Mouse (Mus musculus): ENCODE results near the gene Rec114.

DNA sequence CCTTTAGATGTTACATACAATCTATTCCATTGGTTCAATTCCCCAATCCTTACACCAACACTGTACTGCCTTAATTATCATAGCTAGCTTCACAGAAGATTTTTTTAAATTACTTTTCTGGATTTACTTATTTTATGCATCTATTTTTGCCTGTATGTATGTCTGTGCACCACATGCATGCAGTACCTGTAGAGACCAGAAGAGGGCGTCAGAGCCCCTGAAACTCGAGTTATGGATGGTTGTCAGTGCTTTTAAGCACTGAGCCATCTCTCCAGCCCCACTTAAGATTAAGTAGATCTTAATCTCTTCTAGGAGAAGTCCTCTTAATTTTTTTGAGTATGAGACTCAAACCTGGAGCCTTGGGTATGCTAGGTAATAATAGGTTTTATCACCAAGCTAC is 31.6 kb upstream of the Rec114 start:
- TF ChIP-seq POLR2A (IDR thresholded peaks at IDR 0.05; ENCODE audit: control insufficient read depth, low read depth, low read length) (no peak), CTCF (IDR thresholded peaks at IDR 0.05; ENCODE audit: control insufficient read depth, insufficient read depth, insufficient replicate concordance, low read depth, low read length) (peak; percentile 25; the same call in 1 of the 2 replicates)
